Mouse (Mus musculus): ENCODE results near the gene Acoxl.

Gene Acoxl

GRCm38 (mm10) chr2:127897718-127898117 is 59.0 kb downstream of the Acoxl start:
- DNase-seq: no peak

- no peak for DNase-seq
Observed at GRCm38 (mm10) chr2:127904918-127905317, 66.2 kb downstream of the Acoxl start.

- no peak for DNase-seq
Observed at GRCm38 (mm10) chr2:127906973-127907678, 68.5 kb downstream of the Acoxl start.

- DNase-seq: no peak
Observed at GRCm38 (mm10) chr2:127907679-127908042, 69.0 kb downstream of the Acoxl start.

- DNase-seq: no peak
Observed at GRCm38 (mm10) chr2:127908881-127909280, 70.2 kb downstream of the Acoxl start.

- peak; percentile 59 for DNase-seq
Observed at GRCm38 (mm10) chr2:127909790-127910189, 71.1 kb downstream of the Acoxl start.

GRCm38 (mm10) chr2:127911579-127911978 is 72.9 kb downstream of the Acoxl start:
- no peak for DNase-seq

- DNase-seq: no peak
Observed at GRCm38 (mm10) chr2:127914047-127914446, 75.4 kb downstream of the Acoxl start.

GRCm38 (mm10) chr2:127916804-127917410 is 78.2 kb downstream of the Acoxl start:
- no peak for DNase-seq

- DNase-seq: no peak
Observed at GRCm38 (mm10) chr2:127919740-127920139, 81.1 kb downstream of the Acoxl start.

GRCm38 (mm10) chr2:127922036-127922901 is 83.6 kb downstream of the Acoxl start:
- DNase-seq: no peak

GRCm38 (mm10) chr2:127923077-127923680 is 84.5 kb downstream of the Acoxl start:
- no peak for DNase-seq

GRCm38 (mm10) chr2:127926679-127927324 is 88.1 kb downstream of the Acoxl start:
- no peak for DNase-seq

- DNase-seq: no peak
Observed at GRCm38 (mm10) chr2:127927452-127928273, 89.0 kb downstream of the Acoxl start.

- DNase-seq: no peak
Observed at GRCm38 (mm10) chr2:127928279-127928678, 89.6 kb downstream of the Acoxl start.

- DNase-seq: no peak
Observed at GRCm38 (mm10) chr2:127928871-127929270, 90.2 kb downstream of the Acoxl start.

- no peak for DNase-seq
Observed at GRCm38 (mm10) chr2:127929939-127930715, 91.5 kb downstream of the Acoxl start.

- no peak for DNase-seq
Observed at GRCm38 (mm10) chr2:127931576-127931975, 92.9 kb downstream of the Acoxl start.

GRCm38 (mm10) chr2:127933531-127933931 is 94.9 kb downstream of the Acoxl start:
- DNase-seq: peak; percentile 58

- no peak for DNase-seq
Observed at GRCm38 (mm10) chr2:127937079-127937478, 98.4 kb downstream of the Acoxl start.

- DNase-seq: no peak
Observed at GRCm38 (mm10) chr2:127939206-127939605, 100.5 kb downstream of the Acoxl start.
